Mouse (Mus musculus) granulocyte monocyte progenitor cell, adult 5-6 weeks (primary cell): ENCODE results near the gene Psmg4. TPM values are rescaled to one million over a fixed set of nuclear protein-coding genes. Genes with fewer than 3 reads are reported as not detected.

Source experiments
- ATAC-seq: replicated peaks from 2 replicates; pipeline ENCODE4 v1.8.0; 2016; ENCODE audit warnings: mild to moderate bottlenecking, moderate TSS enrichment, inconsistent platforms; ENCODE audit not compliant: poor library complexity, severe bottlenecking
- total RNA-seq, 2 experiments: library from RNA; stranded (forward) in 1 of 2; stranded (reverse) in 1 of 2; fragments of 200-712, 200-1000 nt in 1 of 2; fragments of >200 nt in 1 of 2; fragmentation: Nextera tagmentation in 1 of 2; gene quantifications; 2 replicates each; pipeline ENCODE4 v1.2.3; 2014 to 2017

Gene Psmg4
- total RNA-seq, 2 experiments from 2014 or later: 81.2 to 240 TPM

DNA sequence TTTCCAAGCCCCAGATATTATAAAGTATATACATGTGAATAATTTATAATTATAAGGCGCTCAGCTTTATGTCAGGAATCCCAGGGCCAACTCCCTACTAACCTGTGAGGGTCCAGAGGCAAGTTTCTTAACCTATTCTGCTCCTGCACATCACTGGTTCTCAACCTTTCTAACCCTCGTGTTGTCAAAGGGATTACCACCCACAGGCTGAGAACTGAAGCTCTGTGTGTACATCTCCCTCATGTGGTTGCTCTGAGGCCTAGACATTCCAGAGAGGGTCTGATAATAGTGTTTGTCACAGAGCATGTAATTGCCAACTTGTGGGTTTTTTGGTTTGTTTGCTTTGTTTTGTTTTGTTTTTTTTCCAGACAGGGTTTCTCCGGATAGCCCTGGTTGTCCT lies 15.8 kb upstream of the Psmg4 start:
- ATAC-seq: no peak

DNA sequence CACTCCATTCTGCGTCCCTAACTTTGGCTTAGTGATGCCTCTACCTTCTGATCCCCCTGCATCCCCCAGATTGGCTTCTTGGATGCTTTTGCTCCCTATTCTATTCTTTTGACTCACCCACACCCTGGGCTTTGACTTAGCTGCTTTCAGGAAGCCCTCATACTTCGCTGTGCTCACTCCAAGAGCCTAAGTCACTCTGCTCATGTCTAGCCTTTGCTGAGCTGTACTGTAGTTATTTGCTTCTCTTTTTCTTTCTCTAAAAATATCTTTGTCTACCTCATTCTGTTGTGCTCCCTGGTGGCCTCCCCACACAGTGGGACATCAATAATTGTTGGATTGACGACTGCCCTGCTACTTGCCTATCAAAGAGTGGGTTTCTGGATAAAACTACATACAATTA lies 14.6 kb upstream of the Psmg4 start:
- ATAC-seq: no peak

DNA sequence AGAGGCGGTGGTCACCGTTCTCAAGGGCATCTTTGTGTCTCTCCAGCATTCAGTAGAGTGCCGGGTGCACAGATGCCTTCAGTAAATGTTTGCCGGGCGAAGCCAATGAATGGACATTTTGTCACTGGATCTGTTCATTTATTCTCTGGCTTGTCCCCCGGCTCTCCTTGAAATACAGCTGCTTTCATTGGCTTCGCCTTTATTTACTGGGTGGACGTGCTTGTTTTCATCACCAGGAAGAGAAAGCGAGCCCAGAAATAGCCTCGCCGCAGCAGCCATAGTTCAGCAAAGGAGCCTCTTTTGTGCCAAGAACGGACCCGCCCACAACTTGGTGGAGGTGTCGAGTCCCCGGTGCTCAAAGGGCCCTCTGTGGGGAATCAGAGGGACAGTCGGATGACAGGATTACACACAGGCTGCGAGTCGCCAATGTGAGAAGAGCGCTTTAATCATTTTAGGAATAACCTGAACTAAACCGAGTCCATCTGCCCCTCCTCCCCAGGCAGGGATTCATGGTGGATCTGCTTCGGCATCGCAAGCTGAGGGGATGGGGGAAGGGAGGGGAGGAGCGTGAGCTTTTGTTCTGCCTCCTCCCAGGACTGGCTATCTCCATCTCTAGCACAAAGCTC lies 13.9 kb upstream of the Psmg4 start:
- ATAC-seq: peak; percentile 71

DNA sequence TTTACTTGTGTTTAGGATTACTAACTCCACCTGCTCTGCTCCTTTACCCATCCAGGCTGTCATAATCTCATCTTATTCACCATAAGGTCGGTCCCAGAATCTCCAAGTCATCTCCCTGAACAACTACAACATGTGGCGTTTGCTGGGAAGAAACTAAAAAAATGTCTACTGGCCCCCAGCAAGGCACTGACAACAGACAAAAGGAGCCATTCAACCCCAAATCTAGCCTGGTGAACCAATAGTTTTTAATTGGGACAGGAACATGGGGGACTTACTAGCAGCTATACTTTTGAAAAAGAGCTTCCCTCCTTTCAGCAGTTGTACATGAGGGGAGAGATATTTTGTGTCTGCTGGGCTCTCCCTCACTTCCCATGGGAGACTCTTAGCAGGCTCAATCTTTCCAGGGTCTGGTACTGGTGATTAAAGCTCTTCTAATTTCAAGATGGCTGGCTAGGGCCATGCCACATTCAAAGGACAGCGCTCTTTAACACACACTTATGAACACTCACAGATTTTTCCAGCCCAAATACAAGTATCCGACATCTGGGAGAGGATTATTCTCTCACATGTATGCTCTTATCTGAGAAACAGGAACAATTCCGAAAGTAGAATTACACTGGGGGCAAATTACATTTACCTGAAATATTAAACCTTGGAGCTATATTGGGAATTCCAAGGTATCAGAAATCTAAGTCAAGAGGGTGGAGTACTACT lies 13.1 kb upstream of the Psmg4 start:
- no peak for ATAC-seq

DNA sequence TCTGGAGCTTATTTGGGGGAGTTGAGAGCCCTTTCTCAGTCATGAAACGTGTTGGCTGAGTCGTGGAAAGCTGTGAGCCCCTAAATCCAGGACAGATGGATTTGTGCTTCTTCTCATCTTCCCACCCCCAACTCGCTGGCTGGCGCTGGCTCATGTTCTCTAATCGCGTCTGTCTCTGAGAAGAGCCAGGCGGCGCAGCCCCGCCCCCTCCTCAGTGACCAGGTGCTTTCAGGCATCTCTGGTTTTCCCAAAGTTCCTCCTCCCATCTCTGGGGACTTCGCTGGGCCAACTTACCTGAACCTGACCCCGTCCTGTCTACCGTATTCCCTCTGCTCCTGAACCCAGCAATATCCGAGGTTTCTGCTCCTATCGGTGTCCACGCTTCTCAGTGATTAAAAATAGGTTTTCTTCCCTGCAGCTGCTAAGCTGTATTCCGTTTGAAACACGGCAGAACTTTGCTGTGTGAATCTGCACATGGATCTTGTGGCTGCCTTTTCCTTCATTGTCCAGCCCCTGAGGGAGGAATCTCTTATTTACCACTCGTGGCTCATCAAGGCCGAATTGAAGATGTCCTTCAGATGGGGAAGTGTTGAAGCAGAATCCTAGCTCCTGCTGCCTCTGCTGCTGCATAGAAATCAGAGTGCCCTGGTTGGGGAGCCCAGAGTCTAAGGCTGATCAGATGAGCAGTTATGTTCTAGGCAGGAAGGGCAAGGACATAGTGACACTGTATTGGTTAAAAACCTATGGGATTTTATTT lies 12.3 kb upstream of the Psmg4 start:
- no peak for ATAC-seq

DNA sequence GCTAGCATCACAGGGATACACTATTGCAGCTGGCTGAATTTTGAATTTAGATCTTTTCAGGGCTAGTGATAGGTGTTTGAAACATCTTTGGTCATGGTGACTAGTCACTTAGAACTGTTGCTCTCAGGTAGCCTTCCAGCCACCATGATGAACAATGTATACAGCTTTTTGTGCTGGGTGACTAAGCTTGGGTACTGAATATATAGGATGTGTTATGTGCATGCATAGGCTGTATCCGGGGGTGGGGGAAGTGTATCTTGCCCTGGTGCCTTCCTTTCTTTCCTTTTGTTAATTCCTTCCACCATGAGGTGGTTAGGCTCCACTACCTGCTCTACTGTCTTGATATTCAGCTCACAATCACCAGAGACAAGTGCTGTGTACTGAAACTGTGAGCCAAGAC lies 11.3 kb upstream of the Psmg4 start:
- ATAC-seq: no peak

DNA sequence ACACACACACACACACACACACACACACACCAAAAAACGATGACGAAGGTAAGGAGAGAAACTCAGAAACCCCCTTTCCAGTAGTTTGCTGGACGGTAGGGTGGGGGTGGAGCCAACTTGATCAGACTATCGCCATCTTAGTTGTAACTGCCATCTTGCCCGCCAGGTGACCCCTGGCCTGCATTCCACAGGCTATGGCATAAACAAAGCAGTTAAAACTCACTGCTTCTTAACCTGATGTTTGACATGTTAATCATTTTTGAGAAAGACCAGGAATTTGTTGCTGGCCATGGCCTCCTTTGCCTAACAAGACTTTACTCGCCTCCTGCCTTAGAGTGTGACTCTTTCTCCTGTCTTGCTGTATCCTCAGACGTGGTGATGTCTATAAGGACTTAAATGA lies 10.1 kb upstream of the Psmg4 start:
- no peak for ATAC-seq

DNA sequence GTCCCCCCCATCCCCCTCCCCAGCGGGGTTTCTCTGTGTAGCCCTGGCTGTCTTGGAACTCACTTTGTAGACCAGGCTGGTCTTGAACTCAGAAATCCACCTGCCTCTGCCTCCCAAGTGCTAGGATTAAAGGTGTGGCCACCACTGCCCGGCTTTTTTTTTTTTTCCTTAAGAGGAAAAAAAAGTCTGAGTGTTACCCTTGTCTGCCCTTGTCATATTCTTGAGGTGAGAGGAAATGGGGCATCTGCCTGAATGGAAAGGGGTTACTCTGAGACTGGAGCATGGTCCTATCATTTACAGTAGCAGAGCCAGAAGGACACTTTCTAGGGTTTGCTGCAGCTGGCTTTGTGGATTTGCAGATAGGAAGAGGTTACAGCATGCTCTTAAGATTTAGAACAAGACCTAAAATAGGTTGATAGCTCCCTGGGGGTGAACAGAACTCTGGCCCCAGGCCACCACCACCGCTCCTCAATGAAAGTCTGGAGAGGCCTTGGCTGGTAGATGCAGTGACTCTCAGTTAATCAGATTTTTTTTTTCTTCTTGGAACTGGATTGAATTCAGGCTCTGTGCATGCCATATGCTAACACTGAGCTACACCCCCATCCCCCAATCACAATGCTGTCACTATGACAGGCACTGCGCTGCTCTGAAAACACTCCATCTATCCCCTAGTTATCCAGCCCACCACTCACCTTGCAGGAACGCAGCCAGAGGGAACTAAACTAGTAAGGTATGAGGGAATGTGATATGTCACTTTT lies 9.3 kb upstream of the Psmg4 start:
- no peak for ATAC-seq

DNA sequence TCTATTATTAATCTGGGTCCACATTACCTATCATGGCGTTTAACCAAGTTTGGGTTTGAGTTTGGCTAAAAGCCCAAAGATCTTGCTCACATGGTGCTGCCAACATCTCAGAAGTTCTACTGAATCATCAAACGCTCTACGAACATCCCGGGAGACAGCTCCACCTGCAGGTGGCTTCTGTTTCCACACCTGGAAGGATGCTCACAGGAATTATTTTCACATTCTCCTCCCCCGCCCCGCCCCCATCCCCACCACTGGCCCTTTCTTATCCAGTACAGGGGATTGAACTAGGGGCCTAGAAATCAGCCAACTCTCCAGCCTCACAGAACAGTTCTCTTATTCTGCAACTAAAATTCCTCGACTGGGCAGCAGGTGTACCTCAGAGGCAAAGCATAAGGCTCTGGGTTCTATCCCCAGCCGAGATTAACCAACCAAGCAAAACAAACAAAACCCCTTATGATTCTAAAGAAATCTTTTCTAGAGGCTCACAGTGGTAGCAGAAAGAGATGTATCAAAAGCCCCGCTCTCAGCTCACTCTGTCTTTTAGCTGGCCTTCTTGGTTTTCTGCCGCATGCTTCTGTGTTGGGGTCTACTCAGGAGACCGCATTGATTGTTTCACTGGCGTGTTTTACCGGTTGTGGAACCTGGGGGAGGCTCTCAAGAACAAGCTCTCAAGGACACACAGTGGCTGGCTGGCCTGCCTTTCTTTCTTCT lies 8.4 kb upstream of the Psmg4 start:
- peak; percentile 83 for ATAC-seq

DNA sequence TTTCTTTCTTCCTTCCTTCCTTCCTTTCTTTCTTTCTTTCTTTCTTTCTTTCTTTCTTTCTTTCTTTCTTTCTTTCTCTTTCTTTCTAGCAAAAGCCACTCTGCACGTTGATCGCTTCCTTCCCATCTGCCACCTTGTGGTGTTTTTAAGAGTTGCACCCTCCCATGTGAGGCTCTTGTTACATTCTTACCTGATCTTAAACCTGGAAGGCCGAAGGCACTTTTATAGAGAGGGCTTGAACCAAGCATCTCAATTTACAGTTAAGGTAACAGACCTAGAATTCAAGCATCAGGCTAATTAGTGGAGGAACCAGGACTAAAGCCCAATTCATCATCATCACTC lies 7.9 kb upstream of the Psmg4 start:
- peak; percentile 70 for ATAC-seq

DNA sequence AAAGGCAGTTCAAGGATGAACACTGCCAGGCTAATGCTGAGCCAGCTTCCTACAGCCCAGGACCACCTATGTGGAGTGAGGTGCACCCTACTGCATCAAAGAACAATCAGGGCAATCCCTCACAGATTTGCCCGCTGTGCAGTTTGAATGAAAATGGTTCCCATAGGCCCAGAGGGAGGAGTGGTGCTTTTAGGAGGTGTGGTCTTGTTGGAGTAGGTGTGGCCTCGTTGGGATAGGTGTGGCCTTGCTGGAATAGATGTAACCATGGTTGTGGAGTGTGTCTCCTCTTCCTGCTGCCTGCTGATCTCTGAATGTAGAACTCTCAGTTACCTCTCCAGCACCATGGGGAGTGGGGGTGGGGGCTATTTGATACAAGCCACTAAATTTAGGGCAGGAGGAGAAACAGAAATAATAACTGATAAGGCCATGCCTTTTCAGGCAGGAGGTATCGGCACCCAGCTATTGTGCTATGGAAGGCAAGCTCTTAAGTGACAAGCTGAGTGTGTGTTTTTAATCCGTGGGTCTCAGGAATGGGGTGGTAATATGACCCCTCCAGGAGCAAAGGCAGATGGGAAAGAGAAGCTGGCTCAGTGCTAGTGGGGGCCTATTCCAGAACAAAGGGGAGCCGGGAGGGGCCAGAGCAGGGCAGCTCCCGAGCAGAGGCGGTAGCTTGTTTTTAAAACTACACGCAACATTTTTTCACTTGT lies 6.5 kb upstream of the Psmg4 start:
- ATAC-seq: peak; percentile 47

DNA sequence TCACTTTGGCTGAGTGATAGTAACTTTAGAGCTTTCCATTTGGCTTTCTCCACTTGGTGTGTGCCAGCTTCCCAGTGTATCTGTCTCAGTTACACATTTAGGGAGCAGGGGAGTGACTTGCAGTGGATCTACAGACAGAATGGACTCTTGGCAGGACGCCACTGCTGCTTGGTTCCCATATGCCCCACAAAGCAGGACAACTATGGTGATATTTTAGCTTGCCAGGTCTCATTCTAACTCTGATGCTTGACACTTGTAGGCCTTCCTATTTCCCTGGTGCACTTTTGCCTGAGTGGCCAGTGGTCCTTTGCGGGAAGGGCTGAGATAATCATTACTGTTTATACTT lies 6.0 kb upstream of the Psmg4 start:
- no peak for ATAC-seq

DNA sequence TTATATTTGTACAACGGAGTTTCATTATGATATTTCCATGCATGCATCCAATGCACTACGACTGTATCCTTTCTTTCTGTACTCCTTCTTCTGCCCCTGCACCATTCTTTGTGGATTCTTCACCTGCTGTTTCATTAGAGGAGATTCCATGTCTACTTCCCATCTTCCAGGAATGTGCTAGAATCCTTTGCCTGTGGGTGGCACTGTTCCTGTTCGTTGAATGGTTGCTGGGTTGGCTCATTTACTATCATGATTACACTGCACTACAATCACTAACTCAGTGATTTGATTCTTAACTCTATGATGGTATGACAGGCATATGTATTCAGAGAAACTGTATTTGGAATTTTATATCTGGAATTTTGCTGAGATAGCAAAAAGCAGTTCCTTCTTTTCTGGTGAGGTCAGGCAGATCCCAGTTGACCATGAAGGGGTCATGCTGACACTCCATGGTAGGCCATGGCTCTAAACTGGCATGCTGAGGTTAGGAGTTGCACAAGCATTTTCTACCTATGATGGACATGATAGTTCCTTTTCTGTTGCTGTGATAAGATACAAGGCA lies 5.1 kb upstream of the Psmg4 start:
- no peak for ATAC-seq

DNA sequence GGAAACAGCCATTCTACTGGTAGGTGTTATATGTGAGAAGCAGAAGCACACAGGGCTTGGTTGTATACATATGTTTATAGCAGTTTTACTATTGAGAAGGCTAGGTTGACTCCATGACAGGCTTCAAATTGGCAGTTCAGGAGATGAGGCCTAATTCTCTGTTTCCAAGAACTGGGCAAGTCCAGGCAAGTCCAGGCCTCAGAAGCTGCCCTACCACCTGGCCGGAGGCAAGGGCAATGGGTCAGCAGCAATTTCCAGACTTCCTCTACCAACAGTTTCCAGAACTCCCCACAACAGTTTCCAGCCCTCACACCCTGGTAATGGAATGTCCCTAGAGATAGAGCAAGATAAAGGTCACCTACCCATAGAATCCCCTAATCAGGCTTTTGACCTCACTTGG lies 2.8 kb upstream of the Psmg4 start:
- no peak for ATAC-seq

DNA sequence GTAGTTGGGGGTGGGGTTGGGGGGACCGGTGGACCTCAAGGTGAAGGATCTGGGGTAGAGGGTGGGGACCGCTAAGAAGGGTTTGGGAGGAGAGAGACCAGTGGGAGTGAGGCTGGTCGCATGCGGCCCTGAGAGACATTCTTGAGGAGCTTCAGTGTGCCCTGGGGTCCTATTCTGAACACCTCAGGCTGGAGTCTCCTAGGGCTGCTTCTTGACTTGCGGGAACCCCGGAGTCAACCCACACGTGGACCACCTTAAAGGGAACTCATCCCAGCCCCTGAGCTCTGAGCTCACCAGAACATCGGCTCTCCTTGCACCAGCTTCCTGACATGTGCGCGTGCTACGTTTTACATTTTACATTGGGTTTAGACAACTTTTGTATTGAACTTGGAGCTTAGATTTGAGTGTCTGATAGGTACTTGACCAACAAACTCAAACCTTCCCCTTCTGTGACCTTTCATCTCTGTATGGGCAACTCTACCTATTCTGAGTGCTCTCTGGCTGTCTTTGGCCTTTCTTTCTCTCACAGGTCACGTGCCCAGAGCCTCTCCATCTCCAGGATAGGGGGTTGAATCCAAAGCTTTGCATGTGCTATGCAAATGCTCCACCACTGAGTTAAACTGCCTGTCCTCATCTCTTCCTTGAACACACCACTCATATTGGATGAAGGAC lies 676 bp downstream of the Psmg4 start:
- ATAC-seq: peak; percentile 32; the same call in 1 of the 2 replicates

DNA sequence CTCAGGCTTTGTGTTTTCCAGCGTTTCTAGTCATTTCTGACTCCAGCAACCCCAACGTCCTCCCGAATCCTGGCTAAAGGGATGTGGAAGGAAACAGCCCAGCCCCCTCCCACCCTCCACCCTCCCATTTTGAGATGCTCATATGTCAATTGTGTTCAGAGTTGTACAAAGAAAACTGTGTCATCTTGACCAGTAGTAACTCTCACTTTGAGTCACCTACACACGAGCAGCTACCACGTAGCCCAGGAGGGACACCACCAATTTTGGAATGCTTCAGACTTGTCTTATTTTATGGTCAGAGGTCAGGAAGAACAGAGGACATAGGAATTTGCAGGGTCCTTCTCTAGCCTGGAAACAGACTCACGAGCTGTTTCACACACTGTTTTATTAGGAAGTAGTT lies 11.3 kb downstream of the Psmg4 start:
- no peak for ATAC-seq

DNA sequence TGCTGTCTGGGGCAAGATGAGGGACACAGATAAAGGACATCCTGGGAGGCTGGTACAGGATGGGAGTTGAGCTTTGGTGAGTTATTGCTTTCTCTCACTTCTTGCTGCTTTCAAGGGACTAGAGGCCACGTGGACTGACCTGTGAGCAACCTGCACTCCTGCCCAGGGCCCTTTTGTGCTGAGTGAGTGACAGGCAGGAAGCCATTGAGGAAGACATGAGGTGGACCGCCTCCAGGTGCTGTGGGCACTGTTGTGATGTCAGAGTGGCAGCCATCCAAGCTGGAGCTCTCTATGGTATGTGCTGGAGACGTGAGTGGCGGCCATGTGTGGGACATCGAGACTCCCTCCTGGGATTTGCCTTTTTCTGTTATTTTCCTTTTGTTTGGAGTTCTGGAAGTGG lies 18.9 kb downstream of the Psmg4 start:
- ATAC-seq: no peak

DNA sequence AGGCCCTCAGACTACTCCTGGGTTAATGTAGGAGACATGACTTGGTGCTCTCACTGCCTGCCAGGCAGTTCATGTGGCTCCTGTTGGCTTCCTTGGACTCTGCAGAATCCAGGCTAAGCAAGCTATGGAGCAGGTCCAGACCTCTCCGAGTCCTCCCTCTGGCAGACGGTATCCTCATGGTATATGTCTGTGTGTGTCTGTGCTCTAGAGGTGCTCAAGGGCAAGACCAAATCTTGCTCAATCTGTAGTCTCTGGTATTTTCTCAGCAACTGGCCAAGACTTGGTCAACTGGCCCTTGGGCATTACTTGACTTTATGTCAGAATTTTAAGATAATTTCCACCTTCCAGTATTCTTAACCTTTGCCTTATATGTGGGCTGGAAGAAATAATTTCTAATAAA lies 22.6 kb downstream of the Psmg4 start:
- no peak for ATAC-seq

DNA sequence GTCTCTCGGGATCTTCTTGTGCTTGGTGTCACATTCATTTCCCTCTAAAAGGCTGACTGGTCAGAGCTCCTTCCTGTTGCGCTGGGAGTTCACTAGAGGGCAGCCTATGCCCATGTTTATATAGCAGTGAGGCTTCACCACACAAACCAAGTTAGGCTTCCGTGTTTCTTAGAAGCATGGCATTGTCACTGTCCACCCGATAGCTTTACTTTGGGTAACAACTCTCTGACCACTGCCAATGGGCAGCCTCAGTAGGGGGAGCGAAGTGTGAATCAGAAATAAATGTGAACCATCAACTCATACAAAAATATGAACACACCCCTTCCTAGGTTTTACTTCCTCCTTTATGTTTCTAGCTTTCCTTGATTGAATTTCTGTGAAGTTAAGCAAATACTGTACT lies 24.8 kb downstream of the Psmg4 start:
- peak; percentile 93 for ATAC-seq
